Mouse (Mus musculus): ENCODE data around the gene Bcar3. TPM values are rescaled to one million over a fixed set of nuclear protein-coding genes. Genes with fewer than 3 reads are reported as not detected.
A peak's percentile ranks its signal among the peaks of the same experiment; 100 is the strongest.

Gene Bcar3
- total RNA-seq, 4 experiments from 2014 or later, result 3.9 to 8.2 (median 5.2) TPM

GRCm38 (mm10) chr3:122481891-122482739 is 188.2 kb downstream of the Bcar3 start:
- DNase-seq (ENCODE audit: low spot score), result no peak

- DNase-seq (ENCODE audit: low spot score), result no peak
Measured at GRCm38 (mm10) chr3:122483066-122483782, 189.3 kb downstream of the Bcar3 start.

DNA sequence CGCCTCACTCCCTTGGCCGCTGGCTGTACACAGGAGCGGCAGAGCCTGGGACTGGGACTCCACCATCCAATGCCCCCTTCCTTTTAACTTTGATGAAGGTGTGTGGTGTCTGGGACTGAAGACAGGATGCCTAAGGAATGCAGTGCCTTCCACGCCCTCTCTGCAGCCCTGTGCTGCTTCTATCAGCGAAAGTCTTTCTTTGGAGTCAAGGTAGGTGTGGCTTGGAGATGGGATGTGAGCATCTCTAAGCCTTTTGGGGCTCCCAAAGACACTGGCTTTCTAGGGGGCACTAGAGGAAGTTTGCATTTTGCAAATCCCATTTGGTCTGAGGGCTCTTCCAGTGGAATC is 189.8 kb downstream of the Bcar3 start:
- no peak for DNase-seq (ENCODE audit: low spot score)

DNA sequence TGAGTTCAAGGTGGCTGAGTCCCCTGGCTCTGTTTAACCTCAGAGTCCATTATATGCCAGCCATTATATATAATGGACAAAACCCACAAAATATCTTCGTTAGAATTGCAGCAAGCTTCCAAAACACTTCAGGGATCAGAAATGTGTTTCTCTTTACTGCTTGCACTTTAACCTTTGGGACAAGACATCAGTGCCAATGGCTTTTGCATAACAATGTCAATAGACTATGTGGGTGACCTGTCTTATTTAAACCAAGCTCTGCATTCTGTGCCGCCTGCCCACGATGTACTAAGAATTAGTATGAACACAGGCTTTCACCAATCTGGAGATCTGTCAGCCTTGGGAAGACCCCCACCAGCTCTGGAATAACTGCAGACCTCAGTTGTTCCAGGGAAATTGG is 190.4 kb downstream of the Bcar3 start:
- DNase-seq (ENCODE audit: low spot score), result no peak

GRCm38 (mm10) chr3:122485699-122486098 is 191.8 kb downstream of the Bcar3 start:
- no peak for DNase-seq (ENCODE audit: low spot score)

GRCm38 (mm10) chr3:122486193-122486592 is 192.3 kb downstream of the Bcar3 start:
- no peak for DNase-seq (ENCODE audit: low spot score)

DNA sequence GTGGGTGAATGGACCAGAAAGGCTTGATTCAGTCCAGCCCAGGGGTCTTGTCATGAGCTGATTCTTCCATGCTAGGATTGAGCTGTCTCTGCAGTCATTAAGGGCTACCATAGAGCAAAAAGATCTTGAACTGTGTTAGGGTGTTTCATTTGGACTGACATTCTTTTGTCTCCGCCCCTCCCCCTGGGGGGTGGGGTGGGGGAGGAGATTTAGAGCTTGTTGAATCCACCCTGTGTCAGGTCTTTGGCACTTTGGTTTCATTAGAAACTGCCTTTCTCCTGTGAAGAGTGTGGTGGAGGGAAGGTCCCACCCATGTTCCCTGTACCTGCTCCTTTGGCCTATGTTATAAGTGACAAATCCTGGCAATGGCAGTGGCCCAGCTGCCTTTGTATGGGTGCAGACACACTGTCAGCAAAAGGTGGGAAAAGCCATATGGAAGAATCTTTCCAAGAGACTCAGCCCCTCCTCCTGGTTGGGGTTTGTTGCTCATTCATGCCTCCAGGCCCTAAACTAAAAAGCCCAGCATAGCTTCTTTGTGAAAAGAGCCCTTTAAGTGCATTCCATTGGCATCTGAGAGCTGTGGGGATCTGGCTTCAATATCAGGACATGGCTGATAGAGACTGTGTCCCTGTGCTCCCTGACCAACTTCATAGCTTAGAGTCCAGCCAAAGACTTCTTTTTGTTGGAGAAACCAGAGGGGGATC is 194.3 kb downstream of the Bcar3 start:
- no peak for DNase-seq (ENCODE audit: low spot score)

DNA sequence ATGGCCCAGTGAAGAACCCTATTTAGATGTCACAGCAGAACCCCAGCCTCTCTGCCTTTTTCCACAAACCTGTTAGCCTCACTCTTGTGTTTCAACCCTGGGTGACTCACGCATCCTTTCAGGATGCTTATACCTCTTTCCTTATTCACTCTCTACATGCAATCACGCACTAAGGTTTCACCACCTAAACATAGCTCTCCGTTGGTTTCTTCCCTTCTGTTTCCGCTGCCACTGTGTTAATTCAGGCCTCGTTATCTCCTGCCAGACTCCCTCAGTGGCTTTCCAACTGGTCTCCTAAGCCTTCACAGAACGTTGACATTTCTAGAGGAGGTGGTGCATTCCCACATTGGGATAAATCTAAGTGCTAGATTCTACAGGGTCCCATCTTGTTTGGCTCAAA is 196.6 kb downstream of the Bcar3 start:
- DNase-seq (ENCODE audit: low spot score), result no peak

DNA sequence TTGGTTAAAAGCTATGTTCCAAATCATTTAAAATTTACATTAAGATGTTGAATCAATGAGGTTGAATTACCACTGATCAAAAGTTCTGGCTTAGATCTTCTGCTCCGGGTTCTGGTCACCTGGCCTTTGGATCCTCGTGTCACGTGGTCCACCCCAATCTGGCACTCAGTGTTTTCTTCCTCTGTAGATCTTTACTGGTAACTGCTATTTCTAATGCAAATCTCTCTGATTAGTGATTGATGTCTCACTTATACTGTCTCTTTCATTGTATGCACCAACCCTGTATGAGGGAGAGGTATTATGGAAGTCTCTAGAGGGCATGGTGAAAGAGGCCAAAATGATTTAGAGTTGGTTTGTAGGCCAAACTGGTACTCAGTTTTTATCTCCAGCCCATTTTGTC is 198.1 kb downstream of the Bcar3 start:
- no peak for DNase-seq (ENCODE audit: low spot score)

DNA sequence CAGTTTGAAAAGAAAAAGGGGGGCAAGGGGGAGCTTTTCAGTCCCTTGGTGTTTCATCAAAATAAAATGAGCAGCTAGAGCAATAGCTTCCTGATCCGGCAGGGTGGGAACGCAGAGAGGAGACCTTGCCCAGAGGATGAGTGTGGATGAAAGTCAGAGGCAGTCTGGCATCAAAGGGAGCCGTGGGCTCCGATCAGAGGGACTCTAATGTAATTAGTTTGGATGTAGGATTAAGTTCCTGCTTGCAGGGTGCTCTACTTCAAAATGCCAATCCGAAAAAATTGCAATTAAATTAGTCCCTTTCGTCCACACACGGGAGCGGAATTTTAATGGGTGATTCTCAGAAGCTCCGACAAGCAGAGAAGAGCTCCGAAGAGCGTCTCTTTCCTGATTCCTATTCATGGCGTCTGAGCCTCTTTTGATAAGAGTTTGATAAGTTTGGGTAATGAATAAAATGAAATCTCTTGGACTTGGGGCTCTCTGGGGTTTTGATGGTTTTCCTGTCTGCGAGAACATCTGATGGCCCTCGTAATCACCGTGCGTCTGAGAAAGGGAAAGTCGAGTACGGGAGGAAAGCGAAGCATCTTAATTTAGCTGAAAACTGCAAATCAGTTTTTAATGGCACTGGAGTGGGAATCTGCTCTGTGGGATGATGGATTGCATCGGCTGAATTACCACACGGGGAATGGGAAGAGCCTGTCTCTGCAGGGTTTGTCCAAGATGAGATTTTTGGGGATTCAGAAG is 199.1 kb downstream of the Bcar3 start:
- DNase-seq (ENCODE audit: low spot score), result no peak

- DNase-seq (ENCODE audit: low spot score), result no peak
Measured at GRCm38 (mm10) chr3:122494764-122495163, 200.8 kb downstream of the Bcar3 start.

GRCm38 (mm10) chr3:122497871-122498270 is 203.9 kb downstream of the Bcar3 start:
- no peak for DNase-seq (ENCODE audit: low spot score)

- DNase-seq (ENCODE audit: low spot score), result no peak
Measured at GRCm38 (mm10) chr3:122498528-122498927, 204.6 kb downstream of the Bcar3 start.

DNA sequence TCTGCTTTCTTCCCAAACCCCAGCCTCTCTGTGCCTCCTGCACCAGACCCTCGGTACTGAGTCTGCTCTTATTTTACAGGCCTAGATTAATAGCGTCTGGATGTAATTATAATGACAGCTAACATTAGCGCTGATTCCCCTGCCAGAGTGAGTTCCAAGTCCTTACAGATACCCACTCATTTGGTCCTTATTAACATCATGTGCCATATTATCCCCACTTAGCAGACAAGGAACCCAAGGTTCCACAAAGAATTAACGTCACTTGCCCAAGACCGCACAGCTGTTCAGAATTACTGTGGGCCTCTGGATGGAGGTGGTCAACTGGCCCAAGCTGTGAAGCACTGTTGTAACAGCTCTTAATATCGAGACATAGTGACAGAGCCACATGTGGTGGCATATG is 205.7 kb downstream of the Bcar3 start:
- DNase-seq (ENCODE audit: low spot score), result no peak

DNA sequence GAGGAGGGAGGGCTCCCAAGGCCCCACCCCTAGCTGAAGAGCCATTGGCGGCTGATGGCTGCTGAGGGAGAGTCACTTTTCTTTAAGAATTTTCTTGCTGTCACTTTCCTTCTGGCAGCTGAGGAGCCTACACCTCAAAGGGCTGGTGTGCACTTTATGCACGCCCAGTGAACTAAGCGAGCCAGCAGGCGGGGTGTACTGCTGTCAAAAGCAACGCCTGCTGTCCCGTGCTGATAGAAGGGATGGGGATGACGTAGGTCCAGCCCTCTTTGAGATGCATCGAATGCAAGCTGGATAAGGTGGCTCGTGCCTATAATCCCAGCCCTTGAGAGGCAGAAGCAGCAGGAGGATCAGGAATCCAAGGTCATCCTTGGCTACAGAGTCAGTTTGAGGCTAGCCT is 207.0 kb downstream of the Bcar3 start:
- DNase-seq (ENCODE audit: low spot score), result no peak

GRCm38 (mm10) chr3:122506343-122506916 is 212.5 kb downstream of the Bcar3 start:
- DNase-seq (ENCODE audit: low spot score), result no peak

DNA sequence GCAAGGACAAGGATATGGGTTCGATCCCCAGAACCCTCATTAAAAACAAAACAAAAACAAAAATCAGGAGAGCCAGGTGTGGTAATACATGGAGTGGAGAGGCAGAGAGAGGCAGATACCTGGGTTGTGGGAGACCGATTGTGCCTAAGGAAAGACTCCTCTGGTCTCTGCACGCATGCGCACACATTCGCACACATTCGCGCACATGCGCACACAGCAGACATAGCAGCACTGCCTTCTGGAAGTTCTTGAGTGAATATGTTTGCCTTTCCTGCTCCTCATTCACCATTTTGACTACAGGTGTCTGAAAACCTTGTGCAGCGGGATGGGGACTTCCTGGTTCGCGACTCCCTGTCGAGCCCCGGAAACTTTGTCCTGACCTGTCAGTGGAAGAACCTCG is 213.9 kb downstream of the Bcar3 start:
- DNase-seq (ENCODE audit: low spot score), result no peak

- peak; percentile 68 for DNase-seq (ENCODE audit: low spot score)
Measured at GRCm38 (mm10) chr3:122509084-122509483, 215.1 kb downstream of the Bcar3 start.

DNA sequence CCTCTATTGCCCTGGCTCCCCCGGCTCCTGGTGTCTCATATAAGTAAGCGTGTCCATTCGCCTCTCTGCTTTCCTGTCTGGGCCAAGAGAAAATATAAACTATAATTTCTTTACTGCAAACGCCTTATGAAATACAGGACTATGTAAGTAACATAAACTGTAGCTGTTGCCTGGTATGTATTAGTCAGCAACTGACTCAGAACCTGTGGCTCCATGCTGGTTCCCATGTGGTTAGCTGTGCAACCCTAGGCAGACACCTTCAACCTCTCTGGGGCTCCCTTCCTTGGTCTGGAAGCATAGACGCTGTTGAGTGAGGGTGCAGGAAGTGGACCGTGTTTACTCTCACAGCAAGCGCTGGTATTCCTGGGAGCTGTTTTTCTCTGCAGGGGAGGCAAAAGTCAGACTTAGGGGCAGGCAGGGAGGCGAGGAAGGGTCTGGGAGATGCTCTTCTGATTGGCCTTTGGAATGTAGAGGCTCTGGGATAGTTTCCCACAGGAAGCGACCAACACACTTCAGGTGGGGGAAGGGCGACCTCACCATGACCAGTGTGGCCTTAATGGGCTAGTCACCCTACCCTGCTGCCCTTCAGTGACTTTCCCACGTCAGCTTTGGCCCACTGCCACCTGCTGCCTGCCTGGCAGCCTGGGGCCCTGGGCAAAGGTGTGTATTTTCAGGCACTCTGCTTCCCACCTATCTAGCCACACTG is 215.8 kb downstream of the Bcar3 start:
- peak; percentile 29 for DNase-seq (ENCODE audit: low spot score)

- DNase-seq (ENCODE audit: low spot score), result peak; percentile 14
Measured at GRCm38 (mm10) chr3:122510240-122510750, 216.4 kb downstream of the Bcar3 start.

DNA sequence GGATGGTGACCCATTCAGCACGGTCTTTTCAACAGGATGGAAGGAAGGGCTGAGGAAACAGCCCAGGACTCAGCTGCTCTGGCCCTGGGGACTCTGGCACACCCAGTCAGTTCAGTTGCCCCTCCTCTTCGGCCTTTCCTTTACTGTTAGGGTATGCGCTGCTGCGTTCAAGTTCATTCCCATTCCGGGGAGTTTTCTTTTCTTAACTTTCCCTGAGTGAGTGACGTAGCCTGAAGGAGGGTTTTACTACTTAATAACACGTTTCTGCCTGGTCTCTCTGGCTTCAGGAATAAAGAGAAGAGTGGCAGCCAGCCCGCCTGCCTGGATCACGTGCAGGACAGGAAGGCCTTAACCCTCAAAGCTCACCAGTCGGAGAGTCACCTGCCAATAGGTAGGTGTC is 217.0 kb downstream of the Bcar3 start:
- DNase-seq (ENCODE audit: low spot score), result peak; percentile 16

Measured in heart, adult 8-10 months (tissue).